Mouse (Mus musculus) liver (tissue): Measurements from ENCODE around the gene Slc39a3.
"Not testable (repeated sequence)": the region's sequence is repeated elsewhere in the genome, so short reads cannot be mapped to it uniquely, and the experiment has no call there.

Experiments used
- DNase-seq: peaks from one replicate; pipeline ENCODE4 v3.0.0-alpha.2; 2020; ENCODE audit warnings: mixed read lengths

The Slc39a3 gene

GRCm38 (mm10) chr10:81036988-81037580, at the start of gene Slc39a3:
TSS of gene Slc39a3 (minus strand) at chr10:81037426.
- DNase-seq = peak; percentile 96

- peak; percentile 68 for DNase-seq
Measured at GRCm38 (mm10) chr10:81087021-81087420, 49.8 kb upstream of the Slc39a3 start.

- DNase-seq = peak; percentile 63
Measured at GRCm38 (mm10) chr10:81082168-81082960, 45.1 kb upstream of the Slc39a3 start.

- no peak for DNase-seq
Measured at GRCm38 (mm10) chr10:81080008-81080655, 42.9 kb upstream of the Slc39a3 start.

GRCm38 (mm10) chr10:81077916-81078315, 40.7 kb upstream of the Slc39a3 start:
- no peak for DNase-seq

- DNase-seq = no peak
Measured at GRCm38 (mm10) chr10:81076356-81076755, 39.1 kb upstream of the Slc39a3 start.

GRCm38 (mm10) chr10:81075734-81076133, 38.5 kb upstream of the Slc39a3 start:
- no peak for DNase-seq

GRCm38 (mm10) chr10:81073464-81073863, 36.2 kb upstream of the Slc39a3 start:
- peak; percentile 37 for DNase-seq

- no peak for DNase-seq
Measured at GRCm38 (mm10) chr10:81072290-81072689, 35.1 kb upstream of the Slc39a3 start.

GRCm38 (mm10) chr10:81069836-81070235, 32.6 kb upstream of the Slc39a3 start, which contains the start of gene Thop1:
TSS of gene Thop1 (plus strand) at chr10:81070035.
- DNase-seq = peak; percentile 99

- no peak for DNase-seq
Measured at GRCm38 (mm10) chr10:81068706-81069105, 31.5 kb upstream of the Slc39a3 start.

- DNase-seq = not testable (repeated sequence)
Measured at GRCm38 (mm10) chr10:81064519-81064918, 27.3 kb upstream of the Slc39a3 start.

- DNase-seq = no peak
Measured at GRCm38 (mm10) chr10:81062710-81063109, 25.5 kb upstream of the Slc39a3 start.

GRCm38 (mm10) chr10:81059603-81060543, 22.6 kb upstream of the Slc39a3 start, which contains the start of gene Sgta:
TSS of gene Sgta (minus strand) at chr10:81060181.
- peak; percentile 95 for DNase-seq

- DNase-seq = no peak
Measured at GRCm38 (mm10) chr10:81058896-81059295, 21.7 kb upstream of the Slc39a3 start.

- no peak for DNase-seq
Measured at GRCm38 (mm10) chr10:81057406-81058130, 20.3 kb upstream of the Slc39a3 start.

GRCm38 (mm10) chr10:81055802-81056340, 18.6 kb upstream of the Slc39a3 start:
- DNase-seq = not testable (repeated sequence)

GRCm38 (mm10) chr10:81055169-81055568, 17.9 kb upstream of the Slc39a3 start:
- no peak for DNase-seq

- no peak for DNase-seq
Measured at GRCm38 (mm10) chr10:81052577-81052976, 15.4 kb upstream of the Slc39a3 start.

GRCm38 (mm10) chr10:81051133-81051532, 13.9 kb upstream of the Slc39a3 start:
- peak; percentile 20 for DNase-seq

GRCm38 (mm10) chr10:81050645-81051044, 13.4 kb upstream of the Slc39a3 start:
- DNase-seq = peak; percentile 57
